Mouse (Mus musculus) bone marrow macrophage, adult 2 months (primary cell): ENCODE measurements around the gene Tmem123. TPM values are rescaled to one million over a fixed set of nuclear protein-coding genes. Genes with fewer than 3 reads are reported as not detected.

Experiments used
- H3K27ac ChIP-seq: 2 replicates; pipeline ENCODE4 v1.5.1; 2012; ENCODE audit warnings: low read depth, low read length; ENCODE audit not compliant: insufficient read depth
- H3K4me1 ChIP-seq: 2 replicates; pipeline ENCODE4 v1.6.1; 2012; ENCODE audit warnings: low read length; ENCODE audit not compliant: control insufficient read depth, insufficient read depth
- H3K4me3 ChIP-seq: 2 replicates; pipeline ENCODE4 v1.5.1; 2012; ENCODE audit warnings: mild to moderate bottlenecking, low read length, moderate library complexity; ENCODE audit not compliant: insufficient read depth
- CTCF ChIP-seq: IDR thresholded peaks from 2 replicates; pipeline ENCODE4 v1.5.1; 2012; ENCODE audit warnings: low read depth, mild to moderate bottlenecking, low read length, moderate library complexity
- POLR2A ChIP-seq: IDR thresholded peaks from 2 replicates; pipeline ENCODE4 v1.6.1; 2012; ENCODE audit warnings: mild to moderate bottlenecking, low read depth, low read length, borderline replicate concordance
- polyA plus RNA-seq: library from polyadenylated mRNA; stranded (reverse); fragments of >200 nt; gene quantifications from 2 replicates; pipeline ENCODE4 v1.2.4, GENCODE M21; 2012; ENCODE audit not compliant: missing spikeins, insufficient read depth, insufficient read length

The Tmem123 gene
- polyA plus RNA-seq, 1 experiment, result 120 TPM

GRCm38 (mm10) chr9:7785396-7785795 is 21.6 kb downstream of the Tmem123 start:
- Histone ChIP-seq H3K4me1 (peaks cover 30% of the 10 kb centered on the region), H3K4me3 (peak overlapping the region; percentile 21), H3K27ac (peak overlapping the region; percentile 57)
- no peak for TF ChIP-seq POLR2A
- no peak for TF ChIP-seq CTCF

GRCm38 (mm10) chr9:7786086-7786485 is 22.2 kb downstream of the Tmem123 start:
- Histone ChIP-seq H3K27ac (peak overlapping the region; percentile 11; the same call in 1 of the 2 replicates), H3K4me1 (peaks cover 30% of the 10 kb centered on the region), H3K4me3 (no peak overlapping the region)
- TF ChIP-seq POLR2A, result no peak

GRCm38 (mm10) chr9:7788411-7788810 is 24.6 kb downstream of the Tmem123 start:
- peaks cover 30% of the 10 kb centered on the region for H3K4me1 ChIP-seq
- no peak overlapping the region for H3K4me3 ChIP-seq
- TF ChIP-seq CTCF (no peak), POLR2A (no peak)
- H3K27ac ChIP-seq, result no peak overlapping the region

- no peak for TF ChIP-seq POLR2A
- TF ChIP-seq CTCF, result no peak
- Histone ChIP-seq H3K27ac (no peak overlapping the region), H3K4me1 (peaks cover 24% of the 10 kb centered on the region), H3K4me3 (no peak overlapping the region)
These were observed 26.1 kb downstream of the Tmem123 start for GRCm38 (mm10) chr9:7789764-7790575.

- Histone ChIP-seq H3K4me1 (peaks cover 18% of the 10 kb centered on the region), H3K4me3 (no peak overlapping the region), H3K27ac (no peak overlapping the region)
- TF ChIP-seq POLR2A (no peak), CTCF (no peak)
These were observed 26.8 kb downstream of the Tmem123 start for GRCm38 (mm10) chr9:7790580-7791084.

GRCm38 (mm10) chr9:7793561-7793960 is 29.7 kb downstream of the Tmem123 start:
- Histone ChIP-seq H3K4me1 (peaks cover 9% of the 10 kb centered on the region; the same call in 1 of the 2 replicates), H3K4me3 (no peak overlapping the region), H3K27ac (no peak overlapping the region)
- no peak for TF ChIP-seq CTCF
- no peak for TF ChIP-seq POLR2A

GRCm38 (mm10) chr9:7795581-7795980 is 31.7 kb downstream of the Tmem123 start:
- no peak overlapping the region for H3K27ac ChIP-seq

GRCm38 (mm10) chr9:7796129-7796864 is 32.5 kb downstream of the Tmem123 start:
- Histone ChIP-seq H3K4me3 (no peak overlapping the region), H3K27ac (no peak overlapping the region), H3K4me1 (no peaks in the 10 kb centered on the region)
- TF ChIP-seq POLR2A, result no peak
- TF ChIP-seq CTCF, result no peak

More at GRCm38 (mm10) chr9:7795581-7795980, 31.7 kb downstream of the Tmem123 start:
- TF ChIP-seq POLR2A (no peak), CTCF (no peak)
- H3K4me3 ChIP-seq, result no peak overlapping the region
- H3K4me1 ChIP-seq, result no peaks in the 10 kb centered on the region

GRCm38 (mm10) chr9:7797542-7797941 is 33.7 kb downstream of the Tmem123 start:
- no peak overlapping the region for H3K27ac ChIP-seq
- H3K4me3 ChIP-seq, result no peak overlapping the region
- TF ChIP-seq CTCF, result no peak
- no peak for TF ChIP-seq POLR2A
- no peaks in the 10 kb centered on the region for H3K4me1 ChIP-seq

GRCm38 (mm10) chr9:7798555-7798954 is 34.7 kb downstream of the Tmem123 start:
- no peak for TF ChIP-seq POLR2A
- no peak for TF ChIP-seq CTCF
- Histone ChIP-seq H3K4me3 (no peak overlapping the region), H3K4me1 (no peaks in the 10 kb centered on the region), H3K27ac (no peak overlapping the region)

- TF ChIP-seq POLR2A, result no peak
- no peak for TF ChIP-seq CTCF
- H3K4me1 ChIP-seq, result 0 out of 2 replicates have a peak, but pooled peaks cover 2% of the 10 kb centered on the region
- H3K4me3 ChIP-seq, result no peak overlapping the region
- H3K27ac ChIP-seq, result no peak overlapping the region
These were observed 41.3 kb downstream of the Tmem123 start for GRCm38 (mm10) chr9:7805101-7805506.
